Mouse (Mus musculus) hindbrain, embryonic 15.5 days (tissue): ENCODE measurements around the gene Btbd17. TPM values are rescaled to one million over a fixed set of nuclear protein-coding genes. Genes with fewer than 3 reads are reported as not detected.

Source experiments
- ATAC-seq: fragments of 200-750 bp; cut with Nextera tagmentation; 2 replicates; pipeline ENCODE4 v1.8.0; 2017; ENCODE audit warnings: low read depth, moderate number of reproducible peaks, moderate TSS enrichment; ENCODE audit not compliant: low FRiP score
- H3K27ac ChIP-seq: fragments of 300-500 bp; sonication (generic); replicated peaks from 2 replicates; pipeline ENCODE4 v1.5.1; 2015; ENCODE audit warnings: mild to moderate bottlenecking, inconsistent platforms
- H3K27me3 ChIP-seq: fragments of 300-500 bp; sonication (generic); 2 replicates; pipeline ENCODE4 v1.6.1; 2015; ENCODE audit warnings: control low read depth, inconsistent platforms
- H3K36me3 ChIP-seq: fragments of 300-500 bp; sonication (generic); 2 replicates; pipeline ENCODE4 v1.6.1; 2015; ENCODE audit warnings: control low read depth, inconsistent platforms
- H3K4me1 ChIP-seq: fragments of 300-500 bp; sonication (generic); replicated peaks from 2 replicates; pipeline ENCODE4 v1.6.1; 2015; ENCODE audit warnings: control low read depth, inconsistent platforms
- H3K4me2 ChIP-seq: fragments of 300-500 bp; sonication (generic); 2 replicates; pipeline ENCODE4 v1.6.1; 2015; ENCODE audit warnings: moderate library complexity, mild to moderate bottlenecking, inconsistent platforms
- H3K4me3 ChIP-seq: fragments of 300-500 bp; sonication (generic); 2 replicates; pipeline ENCODE4 v1.5.1; 2015; ENCODE audit warnings: mild to moderate bottlenecking, inconsistent platforms
- H3K9ac ChIP-seq: fragments of 300-500 bp; sonication (generic); 2 replicates; pipeline ENCODE4 v1.6.1; 2015; ENCODE audit warnings: inconsistent platforms
- H3K9me3 ChIP-seq: fragments of 300-500 bp; sonication (generic); 2 replicates; pipeline ENCODE4 v1.6.1; 2016; ENCODE audit warnings: control low read depth, inconsistent platforms
- WGBS: fragments of 180-500 bp; shearing (Covaris S2); methylation state at CpG from one replicate; pipeline ENCODE4 v1.1.7; 2015; 5-methylcytosine and 5-hydroxymethylcytosine counted together
- polyA plus RNA-seq: library from polyadenylated mRNA; unstranded; fragments of >200 nt; fragmentation: Nextera tagmentation; extraction: Ambion mirVana; gene quantifications from 2 replicates; pipeline ENCODE4 v1.2.1, GENCODE M21; 2015

Gene Btbd17
- polyA plus RNA-seq, 1 experiment from 2014 or later = 26.0 TPM

GRCm38 (mm10) chr11:114798624-114799023 is 2.9 kb upstream of the Btbd17 start, which contains the start of gene Gpr142:
Gene Gpr142 (plus strand): TSS chr11:114798924.
- no peak within 1 kb of the TSS for H3K4me2 ChIP-seq
- no peaks in the 10 kb centered on the region for H3K36me3 ChIP-seq
- WGBS = 100% methylated on average over 3 of the region's 3 CpGs
- H3K4me1 ChIP-seq = peaks cover 26% of the 10 kb centered on the region
- H3K27me3 ChIP-seq = no peaks in the 10 kb centered on the region
- no peak within 1 kb of the TSS for H3K4me3 ChIP-seq
- H3K9me3 ChIP-seq = no peaks in the 10 kb centered on the region
- no peak within 1 kb of the TSS for H3K9ac ChIP-seq
- no peak within 1 kb of the TSS for H3K27ac ChIP-seq
- ATAC-seq = no peak

GRCm38 (mm10) chr11:114797981-114798380 is 2.2 kb upstream of the Btbd17 start:
- H3K4me1 ChIP-seq = peaks cover 32% of the 10 kb centered on the region
- ATAC-seq = no peak
- no peak overlapping the region for H3K9ac ChIP-seq
- 86% methylated on average over 3 of the region's 3 CpGs for WGBS
- H3K4me3 ChIP-seq = no peak overlapping the region
- no peak overlapping the region for H3K27ac ChIP-seq
- H3K4me2 ChIP-seq = no peak overlapping the region
- no peaks in the 10 kb centered on the region for H3K27me3 ChIP-seq
- H3K36me3 ChIP-seq = no peaks in the 10 kb centered on the region
- H3K9me3 ChIP-seq = no peaks in the 10 kb centered on the region

- no peak overlapping the region for H3K4me2 ChIP-seq
- H3K36me3 ChIP-seq = no peaks in the 10 kb centered on the region
- H3K4me1 ChIP-seq = peaks cover 40% of the 10 kb centered on the region
- H3K4me3 ChIP-seq = no peak overlapping the region
- 0 out of 2 replicates have a peak overlapping the region, but pooled peaks have one; percentile 28 for H3K27ac ChIP-seq
- no peak for ATAC-seq
- WGBS = 80% methylated on average over 7 of the region's 7 CpGs
- H3K27me3 ChIP-seq = no peaks in the 10 kb centered on the region
- no peaks in the 10 kb centered on the region for H3K9me3 ChIP-seq
- H3K9ac ChIP-seq = no peak overlapping the region
Measured at GRCm38 (mm10) chr11:114797176-114797575, 1.4 kb upstream of the Btbd17 start.

- H3K4me3 ChIP-seq = peak overlapping the region; percentile 35
- ATAC-seq = peak; percentile 82
- peak overlapping the region; percentile 70 for H3K4me2 ChIP-seq
- no peaks in the 10 kb centered on the region for H3K9me3 ChIP-seq
- no peaks in the 10 kb centered on the region for H3K27me3 ChIP-seq
- peaks cover 56% of the 10 kb centered on the region for H3K4me1 ChIP-seq
- peak overlapping the region; percentile 30 for H3K9ac ChIP-seq
- peak overlapping the region; percentile 92 for H3K27ac ChIP-seq
- H3K36me3 ChIP-seq = no peaks in the 10 kb centered on the region
- WGBS = 0% methylated on average over 6 of the region's 7 CpGs
Measured at GRCm38 (mm10) chr11:114795231-114795746, 456 bp downstream of the Btbd17 start.

- H3K36me3 ChIP-seq = no peaks in the 10 kb centered on the region
- H3K4me1 ChIP-seq = peaks cover 56% of the 10 kb centered on the region
- H3K4me3 ChIP-seq = peak overlapping the region; percentile 35
- 0 out of 2 replicates have a peak, but pooled peaks have one; percentile 2 for ATAC-seq
- H3K9ac ChIP-seq = peak overlapping the region; percentile 30; the same call in 1 of the 2 replicates
- peak overlapping the region; percentile 70 for H3K4me2 ChIP-seq
- H3K9me3 ChIP-seq = no peaks in the 10 kb centered on the region
- WGBS = 22% methylated on average over 4 of the region's 4 CpGs
- no peaks in the 10 kb centered on the region for H3K27me3 ChIP-seq
- H3K27ac ChIP-seq = peak overlapping the region; percentile 92
Measured at GRCm38 (mm10) chr11:114794691-114795090, 1.1 kb downstream of the Btbd17 start.

- peak overlapping the region; percentile 70 for H3K4me2 ChIP-seq
- no peak for ATAC-seq
- no peaks in the 10 kb centered on the region for H3K36me3 ChIP-seq
- H3K4me1 ChIP-seq = peaks cover 60% of the 10 kb centered on the region
- no peaks in the 10 kb centered on the region for H3K27me3 ChIP-seq
- H3K9me3 ChIP-seq = no peaks in the 10 kb centered on the region
- no peak overlapping the region for H3K4me3 ChIP-seq
- 37% methylated on average over 19 of the region's 19 CpGs for WGBS
- no peak overlapping the region for H3K9ac ChIP-seq
- peak overlapping the region; percentile 92 for H3K27ac ChIP-seq
Measured at GRCm38 (mm10) chr11:114793868-114794545, 1.7 kb downstream of the Btbd17 start.

GRCm38 (mm10) chr11:114792931-114793494 is 2.7 kb downstream of the Btbd17 start:
- ATAC-seq = no peak
- no peaks in the 10 kb centered on the region for H3K9me3 ChIP-seq
- H3K27ac ChIP-seq = peak overlapping the region; percentile 92
- no peak overlapping the region for H3K4me3 ChIP-seq
- WGBS = 48% methylated on average over 5 of the region's 5 CpGs
- no peaks in the 10 kb centered on the region for H3K36me3 ChIP-seq
- no peaks in the 10 kb centered on the region for H3K27me3 ChIP-seq
- H3K4me2 ChIP-seq = peak overlapping the region; percentile 70
- H3K4me1 ChIP-seq = peaks cover 63% of the 10 kb centered on the region
- H3K9ac ChIP-seq = no peak overlapping the region

GRCm38 (mm10) chr11:114791891-114792411 is 3.8 kb downstream of the Btbd17 start:
- Histone ChIP-seq H3K9ac (peak overlapping the region; percentile 52), H3K4me3 (peak overlapping the region; percentile 48), H3K36me3 (no peaks in the 10 kb centered on the region), H3K9me3 (no peaks in the 10 kb centered on the region), H3K27me3 (peaks cover 8% of the 10 kb centered on the region), H3K4me2 (peak overlapping the region; percentile 70), H3K4me1 (peaks cover 63% of the 10 kb centered on the region), H3K27ac (peak overlapping the region; percentile 83)
- 2% methylated on average over 55 of the region's 59 CpGs for whole genome bisulfite sequencing
- peak; percentile 28; the same call in 1 of the 2 replicates for ATAC-seq

- no peak for ATAC-seq
- peak overlapping the region; percentile 83 for H3K27ac ChIP-seq
- H3K4me3 ChIP-seq = peak overlapping the region; percentile 48
- peaks cover 65% of the 10 kb centered on the region for H3K4me1 ChIP-seq
- peaks cover 11% of the 10 kb centered on the region for H3K27me3 ChIP-seq
- peak overlapping the region; percentile 70 for H3K4me2 ChIP-seq
- no peaks in the 10 kb centered on the region for H3K36me3 ChIP-seq
- 5% methylated on average over 49 of the region's 50 CpGs for WGBS
- H3K9ac ChIP-seq = peak overlapping the region; percentile 52
- H3K9me3 ChIP-seq = no peaks in the 10 kb centered on the region
Measured at GRCm38 (mm10) chr11:114791351-114791889, 4.3 kb downstream of the Btbd17 start.

- ATAC-seq = no peak
- H3K27ac ChIP-seq = peak overlapping the region; percentile 83
Measured at GRCm38 (mm10) chr11:114790841-114791240, 4.9 kb downstream of the Btbd17 start.

GRCm38 (mm10) chr11:114790171-114790570 is 5.6 kb downstream of the Btbd17 start:
- H3K36me3 ChIP-seq = no peaks in the 10 kb centered on the region
- no peak overlapping the region for H3K9ac ChIP-seq
- H3K4me2 ChIP-seq = no peak overlapping the region
- no peak overlapping the region for H3K27ac ChIP-seq
- 71% methylated on average over 12 of the region's 12 CpGs for WGBS
- no peak overlapping the region for H3K4me3 ChIP-seq
- peaks cover 58% of the 10 kb centered on the region for H3K4me1 ChIP-seq
- no peak for ATAC-seq
- no peaks in the 10 kb centered on the region for H3K9me3 ChIP-seq
- H3K27me3 ChIP-seq = peaks cover 16% of the 10 kb centered on the region

More at GRCm38 (mm10) chr11:114790841-114791240, 4.9 kb downstream of the Btbd17 start:
- Histone ChIP-seq H3K27me3 (peaks cover 12% of the 10 kb centered on the region), H3K4me3 (peak overlapping the region; percentile 48), H3K9me3 (no peaks in the 10 kb centered on the region), H3K4me2 (peak overlapping the region; percentile 70), H3K4me1 (peaks cover 65% of the 10 kb centered on the region), H3K9ac (no peak overlapping the region), H3K36me3 (no peaks in the 10 kb centered on the region)
- WGBS = 32% methylated on average over 4 of the region's 4 CpGs

- Histone ChIP-seq H3K27me3 (peaks cover 18% of the 10 kb centered on the region), H3K9ac (no peak overlapping the region), H3K27ac (no peak overlapping the region), H3K4me3 (no peak overlapping the region), H3K4me1 (peaks cover 54% of the 10 kb centered on the region), H3K4me2 (no peak overlapping the region), H3K9me3 (no peaks in the 10 kb centered on the region), H3K36me3 (no peaks in the 10 kb centered on the region)
- WGBS = 62% methylated on average over 9 of the region's 9 CpGs
- no peak for ATAC-seq
Measured at GRCm38 (mm10) chr11:114789716-114790115, 6.0 kb downstream of the Btbd17 start.
